Mouse (Mus musculus) myocyte (in vitro differentiated cells): ENCODE results near the gene Kyat1.

Experiments used
- CEBPB ChIP-seq: IDR thresholded peaks from 2 replicates; pipeline ENCODE4 v1.6.1; 2011; ENCODE audit warnings: mild to moderate bottlenecking, moderate library complexity; ENCODE audit not compliant: poor library complexity, insufficient read depth, severe bottlenecking
- E2F4 ChIP-seq: IDR thresholded peaks from one replicate; pipeline ENCODE4 v1.6.1; 2011; ENCODE audit warnings: mild to moderate bottlenecking, control low read depth, moderate library complexity; ENCODE audit not compliant: insufficient read depth
- MAX ChIP-seq: IDR thresholded peaks from one replicate; pipeline ENCODE4 v1.6.1; 2011; ENCODE audit warnings: low read depth, mild to moderate bottlenecking, control low read depth
- MYOD1 ChIP-seq, 3 experiments: IDR thresholded peaks; one replicate each; pipeline ENCODE4 v1.6.1; 2011; ENCODE audit warnings: control low read depth in 2 of 3, low read depth in 2 of 3, mild to moderate bottlenecking in 2 of 3, moderate library complexity in 1 of 3; ENCODE audit not compliant: insufficient read length in 2 of 3, control insufficient read depth in 1 of 3
- POLR2A ChIP-seq: IDR thresholded peaks from one replicate; pipeline ENCODE4 v1.6.1; 2011; ENCODE audit warnings: low read depth, mild to moderate bottlenecking, control low read depth, moderate library complexity; ENCODE audit not compliant: insufficient read length
- TCF12 ChIP-seq: IDR thresholded peaks from one replicate; pipeline ENCODE4 v1.6.1; 2011; ENCODE audit warnings: mild to moderate bottlenecking, control low read depth; ENCODE audit not compliant: poor library complexity, insufficient read depth, severe bottlenecking
- TCF3 ChIP-seq: IDR thresholded peaks from one replicate; pipeline ENCODE4 v1.6.1; 2011; ENCODE audit warnings: low read depth, control low read depth; ENCODE audit not compliant: insufficient read length
- USF1 ChIP-seq: IDR thresholded peaks from one replicate; pipeline ENCODE4 v1.6.1; 2011; ENCODE audit warnings: low read depth, mild to moderate bottlenecking, control low read depth, moderate library complexity

- no peak for TF ChIP-seq TCF12
- TF ChIP-seq POLR2A, result no peak
- no peak for TF ChIP-seq E2F4
- no peak for TF ChIP-seq USF1
- TF ChIP-seq CEBPB, result no peak
- no peak for TF ChIP-seq MAX
- TF ChIP-seq MYOD1 (IDR thresholded peaks at IDR 0.05; ENCODE audit: control insufficient read depth in 1 of 3, insufficient read length in 2 of 3, low read depth in 2 of 3), result no peak
- TF ChIP-seq TCF3, result no peak
Observed at GRCm38 (mm10) chr2:30171997-30172382, 33.7 kb downstream of the Kyat1 start.
